Comparison of ENCODE assay signal across 19 mouse cellular contexts in genomic region chr13:98436961-98437360, GRCm38 (mm10). TPM values are rescaled to one million over a fixed set of nuclear protein-coding genes. Genes with fewer than 3 reads are reported as not detected.
"Had no signal": no experiment of that assay in that cellular context is flagged by ENCODE, and none has a peak within 500 bp of the region (broad histone marks: within the 10 kb centered on the region; RNA-seq: fewer than 3 reads in every experiment).

No protein-coding gene starts in this region.

- H3K36me3 ChIP-seq: limb, embryonic 13.5 days; midbrain, embryonic 10.5 days; stomach, embryonic 15.5 days had no signal

- H3K27ac ChIP-seq: left cerebral cortex, adult 2 months; limb, embryonic 13.5 days; liver, embryonic 14.5 days; midbrain, embryonic 10.5 days; stomach, embryonic 15.5 days had no signal

- H3K27me3 ChIP-seq: stomach, embryonic 15.5 days had no signal

- ATAC-seq: intestine, postnatal 0 days had no signal

- H3K4me3 ChIP-seq: left cerebral cortex, adult 2 months; limb, embryonic 13.5 days; midbrain, embryonic 10.5 days; myocyte; stomach, embryonic 15.5 days had no signal

- H3K9me3 ChIP-seq: limb, embryonic 13.5 days; midbrain, embryonic 10.5 days; stomach, embryonic 15.5 days had no signal

- H3K4me2 ChIP-seq: limb, embryonic 13.5 days; stomach, embryonic 15.5 days had no signal

- H3K4me1 ChIP-seq: midbrain, embryonic 10.5 days had no signal

- DNase-seq: kidney, adult 9 months; kidney, postnatal 25 days; lung, adult 18-20 months; lung, postnatal 4 days; midbrain, embryonic 14.5 days; retina, postnatal 1 day; right cerebral cortex, postnatal 4 days; spleen, adult 18-20 months; thymus, postnatal 36 days had no signal

- H3K9ac ChIP-seq: limb, embryonic 13.5 days; liver, embryonic 14.5 days; stomach, embryonic 15.5 days had no signal

RNA-seq across cellular contexts. Expression of gene Gm10320, which starts 54.8 kb away (rescaled TPM):
- total RNA-seq: layer of hippocampus, postnatal 25 days; left cerebral cortex, adult 2 months; left cerebral cortex, postnatal 25 days had no signal
- polyA plus RNA-seq: testis, adult 2 months had no signal
